Mouse (Mus musculus) liver, embryonic 12.5 days (tissue): ENCODE measurements around the gene Me1. TPM values are rescaled to one million over a fixed set of nuclear protein-coding genes. Genes with fewer than 3 reads are reported as not detected.
"Not testable (repeated sequence)": the region's sequence is repeated elsewhere in the genome, so short reads cannot be mapped to it uniquely, and the experiment has no call there.

Experiments
- ATAC-seq: fragments of 200-750 bp; cut with Nextera tagmentation; 2 replicates; pipeline ENCODE4 v1.8.0; 2017; ENCODE audit warnings: moderate number of reproducible peaks, mild to moderate bottlenecking, moderate library complexity
- H3K27ac ChIP-seq: fragments of 300-500 bp; sonication (generic); 2 replicates; pipeline ENCODE4 v1.5.1; 2016; ENCODE audit warnings: mild to moderate bottlenecking
- H3K27me3 ChIP-seq: fragments of 300-500 bp; sonication (generic); replicated peaks from 2 replicates; pipeline ENCODE4 v1.6.1; 2016; ENCODE audit warnings: mild to moderate bottlenecking, moderate library complexity
- H3K36me3 ChIP-seq: fragments of 300-500 bp; sonication (generic); 2 replicates; pipeline ENCODE4 v1.6.1; 2016; ENCODE audit warnings: mild to moderate bottlenecking, moderate library complexity
- H3K4me1 ChIP-seq: fragments of 300-500 bp; sonication (generic); 2 replicates; pipeline ENCODE4 v1.6.1; 2016
- H3K4me2 ChIP-seq: fragments of 300-500 bp; sonication (generic); 2 replicates; pipeline ENCODE4 v1.6.1; 2016; ENCODE audit warnings: mild to moderate bottlenecking, moderate library complexity
- H3K4me3 ChIP-seq: fragments of 300-500 bp; sonication (generic); 2 replicates; pipeline ENCODE4 v1.5.1; 2016; ENCODE audit warnings: mild to moderate bottlenecking, moderate library complexity
- H3K9ac ChIP-seq: fragments of 300-500 bp; sonication (generic); 2 replicates; pipeline ENCODE4 v1.6.1; 2016; ENCODE audit warnings: mild to moderate bottlenecking, moderate library complexity
- H3K9me3 ChIP-seq: fragments of 300-500 bp; sonication (generic); replicated peaks from 2 replicates; pipeline ENCODE4 v1.6.1; 2016; ENCODE audit warnings: mild to moderate bottlenecking, moderate library complexity
- WGBS: fragments of 180-500 bp; shearing (Covaris S2); methylation state at CpG from one replicate; pipeline ENCODE4 v1.1.7; 2016; ENCODE audit not compliant: insufficient replicate concordance; 5-methylcytosine and 5-hydroxymethylcytosine counted together
- polyA plus RNA-seq: library from polyadenylated mRNA; unstranded; fragments of >200 nt; fragmentation: Nextera tagmentation; extraction: Ambion mirVana; gene quantifications from 2 replicates; pipeline ENCODE4 v1.2.1, GENCODE M21; 2016

Me1 gene
- polyA plus RNA-seq, 1 experiment from 2014 or later = 5.2 TPM

DNA sequence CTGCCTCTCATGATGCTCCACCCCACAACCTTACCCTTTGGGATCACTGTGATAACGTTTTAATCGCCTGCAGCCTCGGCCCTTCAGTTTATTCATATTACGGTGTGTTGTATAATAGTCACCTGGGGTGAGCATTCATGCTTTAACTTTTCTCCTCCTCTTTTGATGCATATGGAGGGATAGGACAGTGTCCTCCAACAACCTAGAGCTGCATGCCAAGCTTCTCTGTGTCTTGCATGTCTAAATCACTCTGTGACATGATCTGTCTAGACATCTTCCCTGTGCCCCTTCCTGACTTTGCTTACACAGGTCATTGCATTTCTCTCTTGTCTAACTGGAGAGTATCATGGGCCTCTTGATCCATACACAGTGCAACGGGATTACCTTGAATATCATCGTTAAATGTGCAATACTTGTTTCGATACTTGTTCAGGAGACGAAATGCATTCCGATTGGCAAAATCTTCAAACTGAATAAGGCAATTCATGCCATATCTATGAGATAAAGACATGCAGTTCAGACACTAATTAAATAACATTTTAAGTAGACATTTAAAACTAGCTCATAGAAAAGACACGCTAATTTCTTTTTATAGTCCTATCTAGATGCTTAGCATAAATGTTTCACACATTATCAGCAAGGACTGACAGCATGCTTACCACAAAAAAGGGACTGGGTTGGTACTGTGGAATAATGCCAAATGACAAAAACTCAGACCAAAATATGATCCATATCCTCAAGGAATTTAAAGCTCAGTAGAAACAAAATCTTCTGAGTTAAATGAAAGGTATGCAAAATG is 76.2 kb downstream of the Me1 start:
- H3K4me1 ChIP-seq = no peaks in the 10 kb centered on the region
- 76% methylated on average over 10 of the region's 10 CpGs for WGBS
- no peaks in the 10 kb centered on the region for H3K9me3 ChIP-seq
- no peaks in the 10 kb centered on the region for H3K27me3 ChIP-seq
- H3K4me3 ChIP-seq = no peak overlapping the region
- no peak overlapping the region for H3K9ac ChIP-seq
- H3K27ac ChIP-seq = no peak overlapping the region
- H3K4me2 ChIP-seq = no peak overlapping the region
- no peak for ATAC-seq
- no peaks in the 10 kb centered on the region for H3K36me3 ChIP-seq

- H3K4me2 ChIP-seq = no peak overlapping the region
- H3K9me3 ChIP-seq = no peaks in the 10 kb centered on the region
- no peak for ATAC-seq
- no peaks in the 10 kb centered on the region for H3K4me1 ChIP-seq
- H3K27me3 ChIP-seq = no peaks in the 10 kb centered on the region
- H3K27ac ChIP-seq = no peak overlapping the region
- H3K4me3 ChIP-seq = no peak overlapping the region
- no peaks in the 10 kb centered on the region for H3K36me3 ChIP-seq
- H3K9ac ChIP-seq = no peak overlapping the region
- 62% methylated on average over 7 of the region's 7 CpGs for WGBS
These were observed 77.8 kb downstream of the Me1 start for GRCm38 (mm10) chr9:86617837-86618492.

- no peak for ATAC-seq
- H3K27me3 ChIP-seq = no peaks in the 10 kb centered on the region
- 49% methylated on average over 1 of the region's 1 CpGs for WGBS
These were observed 80.0 kb downstream of the Me1 start for GRCm38 (mm10) chr9:86615765-86616164.

DNA sequence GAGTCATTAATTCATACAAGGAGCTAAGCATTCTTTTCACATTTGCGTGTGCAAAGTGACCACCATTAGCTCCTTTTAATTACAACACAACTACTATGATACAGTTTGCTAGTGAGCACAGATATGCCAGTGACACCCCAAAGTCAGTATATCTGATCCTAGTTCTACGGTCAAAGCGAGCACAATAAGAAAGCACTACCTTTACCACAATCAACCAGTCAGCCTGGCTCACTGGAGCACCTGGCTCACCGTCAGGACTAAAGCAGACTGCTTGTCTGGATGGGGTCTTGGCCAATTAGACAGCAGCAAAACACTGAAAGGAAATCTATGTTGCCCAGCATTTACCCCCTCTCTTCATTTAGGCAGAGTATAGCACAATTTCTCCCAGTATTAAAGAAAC is 83.7 kb downstream of the Me1 start:
- H3K9ac ChIP-seq = no peak overlapping the region
- H3K27ac ChIP-seq = no peak overlapping the region
- H3K27me3 ChIP-seq = no peaks in the 10 kb centered on the region
- 72% methylated on average over 4 of the region's 4 CpGs for WGBS
- ATAC-seq = no peak
- H3K4me3 ChIP-seq = no peak overlapping the region
- no peaks in the 10 kb centered on the region for H3K4me1 ChIP-seq
- H3K36me3 ChIP-seq = no peaks in the 10 kb centered on the region
- no peaks in the 10 kb centered on the region for H3K9me3 ChIP-seq
- no peak overlapping the region for H3K4me2 ChIP-seq

More at GRCm38 (mm10) chr9:86615765-86616164, 80.0 kb downstream of the Me1 start:
- H3K27ac ChIP-seq = no peak overlapping the region
- no peaks in the 10 kb centered on the region for H3K9me3 ChIP-seq
- H3K4me3 ChIP-seq = no peak overlapping the region
- no peaks in the 10 kb centered on the region for H3K4me1 ChIP-seq
- H3K4me2 ChIP-seq = no peak overlapping the region
- no peak overlapping the region for H3K9ac ChIP-seq
- H3K36me3 ChIP-seq = no peaks in the 10 kb centered on the region

- no peak overlapping the region for H3K9ac ChIP-seq
- no peak overlapping the region for H3K27ac ChIP-seq
- no peak for ATAC-seq
These were observed 90.0 kb downstream of the Me1 start for GRCm38 (mm10) chr9:86605776-86606175.

GRCm38 (mm10) chr9:86599723-86600303 is 95.9 kb downstream of the Me1 start:
- Histone ChIP-seq H3K9me3 (no peaks in the 10 kb centered on the region), H3K4me2 (no peak overlapping the region), H3K4me1 (no peaks in the 10 kb centered on the region), H3K36me3 (no peaks in the 10 kb centered on the region), H3K4me3 (no peak overlapping the region), H3K9ac (no peak overlapping the region), H3K27me3 (no peaks in the 10 kb centered on the region), H3K27ac (no peak overlapping the region)
- ATAC-seq = no peak
- WGBS = 47% methylated on average over 8 of the region's 8 CpGs

More at GRCm38 (mm10) chr9:86605776-86606175, 90.0 kb downstream of the Me1 start:
- H3K4me1 ChIP-seq = no peaks in the 10 kb centered on the region
- H3K36me3 ChIP-seq = no peaks in the 10 kb centered on the region
- no peaks in the 10 kb centered on the region for H3K9me3 ChIP-seq
- H3K4me3 ChIP-seq = no peak overlapping the region
- WGBS = 76% methylated on average over 6 of the region's 6 CpGs
- no peak overlapping the region for H3K4me2 ChIP-seq
- H3K27me3 ChIP-seq = no peaks in the 10 kb centered on the region

DNA sequence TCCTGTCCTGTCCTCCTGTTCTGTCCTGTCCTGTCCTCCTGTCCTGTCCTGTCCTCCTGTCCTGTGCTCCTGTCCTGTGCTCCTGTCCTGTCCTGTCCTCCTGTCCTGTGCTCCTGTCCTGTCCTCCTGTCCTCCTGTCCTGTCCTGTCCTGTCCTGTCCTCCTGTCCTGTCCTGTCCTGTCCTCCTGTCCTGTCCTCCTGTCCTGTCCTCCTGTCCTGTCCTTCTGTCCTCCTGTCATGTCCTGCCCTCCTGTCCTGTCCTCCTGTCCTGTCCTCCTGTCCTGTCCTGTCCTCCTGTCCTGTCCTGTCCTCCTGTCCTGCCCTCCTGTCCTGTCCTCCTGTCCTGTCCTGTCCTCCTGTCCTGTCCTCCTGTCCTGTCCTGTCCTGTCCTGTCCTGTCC is 98.8 kb downstream of the Me1 start:
- ATAC-seq, H3K4me2 ChIP-seq, H3K4me1 ChIP-seq, H3K36me3 ChIP-seq, H3K9ac ChIP-seq, H3K9me3 ChIP-seq, H3K27me3 ChIP-seq, H3K27ac ChIP-seq, H3K4me3 ChIP-seq: not testable (repeated sequence)

GRCm38 (mm10) chr9:86594357-86594767 is 101.4 kb downstream of the Me1 start:
- H3K9ac ChIP-seq, H3K27me3 ChIP-seq, H3K4me2 ChIP-seq, H3K9me3 ChIP-seq, H3K36me3 ChIP-seq, ATAC-seq, H3K4me3 ChIP-seq, H3K4me1 ChIP-seq, H3K27ac ChIP-seq: not testable (repeated sequence)
- WGBS = 41% methylated on average over 10 of the region's 10 CpGs

- Histone ChIP-seq H3K9me3 (no peaks in the 10 kb centered on the region), H3K9ac (no peak overlapping the region), H3K27me3 (no peaks in the 10 kb centered on the region), H3K36me3 (no peaks in the 10 kb centered on the region), H3K27ac (no peak overlapping the region), H3K4me1 (no peaks in the 10 kb centered on the region), H3K4me3 (no peak overlapping the region), H3K4me2 (no peak overlapping the region)
- ATAC-seq = no peak
- 70% methylated on average over 19 of the region's 19 CpGs for WGBS
These were observed 102.8 kb downstream of the Me1 start for GRCm38 (mm10) chr9:86592676-86593668.

DNA sequence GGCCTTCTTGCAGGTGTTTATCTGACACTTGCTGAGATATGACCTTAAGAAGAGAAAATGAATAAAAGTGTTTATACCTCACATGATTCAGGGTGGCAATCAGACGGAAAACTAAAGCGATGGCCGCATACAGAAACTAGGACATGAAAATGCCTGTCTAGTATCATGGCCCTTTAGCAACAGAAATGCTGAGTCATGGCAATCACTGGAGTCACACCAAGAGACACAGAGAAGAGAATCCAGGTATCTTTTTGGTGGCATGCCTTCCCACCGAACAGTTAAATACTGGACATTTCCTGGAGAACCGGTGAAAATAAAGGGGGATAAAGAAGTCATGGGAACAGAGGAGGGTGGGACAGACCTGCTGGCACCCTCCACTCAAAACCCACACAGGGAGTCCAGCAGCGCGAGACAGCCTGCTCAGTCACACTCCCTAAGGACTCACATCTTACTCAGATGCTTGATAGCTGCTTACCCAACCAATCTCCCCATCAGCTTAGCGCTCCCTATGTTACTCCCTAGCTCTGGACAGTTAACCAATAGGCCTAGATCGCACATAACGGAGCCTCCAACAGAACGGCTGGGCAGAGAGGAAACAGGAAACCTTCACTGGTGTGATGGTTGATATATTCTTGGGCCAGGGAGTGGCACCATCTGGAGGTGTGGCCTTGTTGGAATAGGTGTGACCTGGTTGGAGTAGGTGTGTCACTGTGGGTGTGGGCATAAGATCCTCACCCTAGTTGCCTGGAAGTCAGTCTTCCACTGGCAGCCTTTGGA is 108.5 kb downstream of the Me1 start:
- Histone ChIP-seq H3K4me1 (no peaks in the 10 kb centered on the region), H3K9ac (no peak overlapping the region), H3K4me2 (no peak overlapping the region), H3K27ac (no peak overlapping the region), H3K36me3 (no peaks in the 10 kb centered on the region), H3K9me3 (no peaks in the 10 kb centered on the region), H3K4me3 (no peak overlapping the region), H3K27me3 (no peaks in the 10 kb centered on the region)
- no peak for ATAC-seq
- 77% methylated on average over 11 of the region's 11 CpGs for WGBS

DNA sequence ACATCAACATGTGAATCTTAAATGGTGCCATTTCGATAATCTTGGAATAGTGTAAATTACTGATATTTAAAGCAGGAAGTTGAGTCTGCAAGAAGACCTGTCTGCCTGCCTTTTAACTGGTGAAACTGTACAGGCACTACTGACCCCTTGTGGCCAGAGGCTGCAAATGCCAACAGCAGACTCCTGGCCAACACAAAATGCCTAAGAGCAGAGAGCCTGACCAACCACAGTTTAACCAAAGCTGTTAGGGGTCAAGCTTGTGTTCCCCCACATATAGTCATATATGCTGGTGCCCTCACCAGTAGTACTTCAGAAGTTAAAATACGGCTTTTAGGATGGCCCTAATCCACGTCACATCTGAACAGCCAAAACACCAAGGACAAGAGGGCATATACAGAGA is 112.0 kb downstream of the Me1 start:
- Histone ChIP-seq H3K4me2 (no peak overlapping the region), H3K4me1 (no peaks in the 10 kb centered on the region), H3K27ac (no peak overlapping the region), H3K9ac (no peak overlapping the region), H3K9me3 (no peaks in the 10 kb centered on the region), H3K27me3 (no peaks in the 10 kb centered on the region), H3K36me3 (no peaks in the 10 kb centered on the region), H3K4me3 (no peak overlapping the region)
- ATAC-seq = no peak
- WGBS = 47% methylated on average over 3 of the region's 3 CpGs
